Mouse (Mus musculus) stomach, postnatal 0 days (tissue): ENCODE measurements around the gene Desi2.

Experiments
- CTCF ChIP-seq: IDR thresholded peaks from 2 replicates; pipeline ENCODE4 v1.5.1; 2016; ENCODE audit warnings: antibody characterized with exemption, low read depth, mild to moderate bottlenecking, moderate library complexity
- EP300 ChIP-seq: optimal IDR thresholded peaks from 2 replicates; pipeline ENCODE3; 2016; ENCODE audit warnings: antibody characterized with exemption

DNA sequence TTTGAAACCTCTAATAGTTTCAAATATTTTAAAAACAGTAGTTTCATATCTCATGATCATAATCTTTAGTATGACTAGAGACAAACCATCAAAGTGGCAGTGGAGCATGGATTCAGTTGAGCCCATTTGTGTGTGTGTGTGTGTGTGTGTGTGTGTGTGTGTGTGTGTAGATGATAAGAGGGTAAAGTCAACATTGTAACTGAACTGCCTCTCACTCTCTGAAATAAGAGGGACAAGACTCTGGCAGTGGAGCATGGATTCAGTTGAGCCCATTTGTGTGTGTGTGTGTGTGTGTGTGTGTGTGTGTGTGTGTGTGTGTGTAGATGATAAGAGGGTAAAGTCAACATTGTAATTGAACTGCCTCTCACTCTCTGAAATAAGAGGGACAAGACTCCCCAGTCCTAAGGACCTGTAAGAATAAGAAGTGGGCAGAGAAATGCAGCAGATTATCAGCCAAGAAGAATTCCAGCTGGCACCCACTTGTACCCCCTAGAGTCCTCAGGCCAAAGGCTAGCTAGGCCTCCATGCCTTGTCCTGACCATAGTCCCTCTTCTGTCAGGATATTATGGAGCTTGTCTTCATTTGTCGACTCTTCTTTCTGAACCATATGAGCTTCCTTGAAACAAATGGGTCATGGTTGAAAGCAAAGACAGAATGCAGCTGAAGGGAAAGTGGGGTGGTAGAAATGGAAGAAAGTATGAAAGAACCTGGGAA, 61.0 kb downstream of the Desi2 start:
- TF ChIP-seq CTCF (no peak), EP300 (no peak)
